Mouse (Mus musculus) adrenal gland, postnatal 10 days (tissue): ENCODE data around the gene M1ap. TPM values are rescaled to one million over a fixed set of nuclear protein-coding genes. Genes with fewer than 3 reads are reported as not detected.

Experiments used
- DNase-seq: peaks from one replicate; pipeline ENCODE4 v3.0.0; 2021; ENCODE audit warnings: mixed read lengths
- total RNA-seq, 2 experiments: library from RNA; stranded (reverse); gene quantifications; 2 replicates each; pipeline ENCODE4 v1.2.3; 2021

Gene M1ap
- total RNA-seq, 2 experiments from 2014 or later, result 0.36 to 0.39 TPM

GRCm38 (mm10) chr6:82939167-82939912 lies 7.4 kb upstream of the M1ap start, which contains the start of gene Sema4f:
TSS of gene Sema4f (minus strand) at chr6:82939769.
- peak; percentile 63 for DNase-seq

- no peak for DNase-seq
Observed at GRCm38 (mm10) chr6:82940765-82941164, 5.9 kb upstream of the M1ap start.

DNA sequence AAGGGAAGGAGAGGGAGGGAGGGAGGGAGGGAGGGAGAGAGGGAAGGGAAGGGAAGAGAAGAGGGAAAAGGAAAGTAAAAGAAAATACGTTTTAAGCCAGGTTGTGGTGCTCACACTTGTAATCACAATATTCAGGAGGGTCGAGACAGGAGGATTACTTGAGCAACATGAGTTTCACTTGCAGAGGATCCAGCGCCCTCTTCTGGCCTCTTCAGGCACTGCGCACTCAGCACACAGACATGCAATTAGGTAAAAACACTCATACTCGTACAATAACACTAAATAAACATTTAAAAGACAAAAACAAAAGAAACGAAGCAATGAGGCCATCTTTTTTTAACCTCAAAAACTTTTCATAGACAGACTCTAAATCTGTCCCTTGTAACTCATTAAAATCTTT lies 952 bp upstream of the M1ap start:
- DNase-seq, result no peak

DNA sequence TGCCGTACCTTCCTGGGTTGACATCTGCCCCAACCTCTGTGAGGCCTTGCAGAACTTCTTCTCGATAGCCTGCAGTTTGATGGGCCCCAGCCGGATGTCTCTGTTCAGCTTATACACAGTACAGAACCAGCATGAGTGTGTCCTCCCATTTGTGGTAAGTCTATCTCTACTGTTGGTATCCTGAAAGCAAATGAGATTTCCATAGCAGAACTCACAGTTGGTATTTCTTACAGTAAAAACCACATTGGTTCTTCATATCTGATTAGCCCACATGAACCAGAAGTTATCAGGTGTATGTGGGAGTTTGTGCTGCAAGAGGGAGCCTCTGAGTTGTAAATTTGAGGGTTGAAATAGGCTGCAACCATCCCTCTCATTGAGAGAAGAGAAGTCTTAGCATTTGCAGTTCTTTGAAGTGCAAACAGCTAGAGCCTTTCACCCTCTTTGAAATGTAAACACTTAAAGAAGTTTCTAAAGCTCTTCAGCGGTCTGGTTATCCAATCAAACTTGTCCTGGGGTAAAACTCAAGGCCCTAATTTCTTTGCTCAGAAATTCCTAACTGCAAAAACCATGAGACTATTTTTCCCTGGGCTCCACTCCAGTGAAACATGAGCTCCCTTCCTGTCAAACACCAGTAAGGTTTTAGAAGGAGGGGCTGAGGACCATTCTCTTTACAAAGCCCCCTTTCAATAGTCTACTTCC lies 10.0 kb downstream of the M1ap start:
- no peak for DNase-seq

DNA sequence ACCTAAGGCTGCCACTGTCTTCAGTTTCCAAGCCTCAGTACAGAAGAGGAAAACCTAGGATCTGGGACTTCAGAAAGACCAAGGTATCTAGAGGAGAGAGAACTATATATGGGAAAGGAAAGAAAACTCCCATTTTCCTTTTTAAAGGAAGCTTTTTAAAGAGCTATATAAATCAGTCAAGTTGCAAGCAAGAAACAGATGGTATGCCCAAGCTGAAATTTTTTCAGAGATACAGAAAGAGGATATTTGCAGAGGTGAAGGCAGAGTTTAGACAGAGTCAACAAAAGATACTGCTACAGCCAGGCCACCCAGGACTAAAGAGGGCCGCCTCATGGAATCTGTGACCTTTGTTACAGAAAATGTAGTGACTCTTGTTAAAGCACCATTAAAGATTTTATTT lies 15.0 kb downstream of the M1ap start:
- no peak for DNase-seq

DNA sequence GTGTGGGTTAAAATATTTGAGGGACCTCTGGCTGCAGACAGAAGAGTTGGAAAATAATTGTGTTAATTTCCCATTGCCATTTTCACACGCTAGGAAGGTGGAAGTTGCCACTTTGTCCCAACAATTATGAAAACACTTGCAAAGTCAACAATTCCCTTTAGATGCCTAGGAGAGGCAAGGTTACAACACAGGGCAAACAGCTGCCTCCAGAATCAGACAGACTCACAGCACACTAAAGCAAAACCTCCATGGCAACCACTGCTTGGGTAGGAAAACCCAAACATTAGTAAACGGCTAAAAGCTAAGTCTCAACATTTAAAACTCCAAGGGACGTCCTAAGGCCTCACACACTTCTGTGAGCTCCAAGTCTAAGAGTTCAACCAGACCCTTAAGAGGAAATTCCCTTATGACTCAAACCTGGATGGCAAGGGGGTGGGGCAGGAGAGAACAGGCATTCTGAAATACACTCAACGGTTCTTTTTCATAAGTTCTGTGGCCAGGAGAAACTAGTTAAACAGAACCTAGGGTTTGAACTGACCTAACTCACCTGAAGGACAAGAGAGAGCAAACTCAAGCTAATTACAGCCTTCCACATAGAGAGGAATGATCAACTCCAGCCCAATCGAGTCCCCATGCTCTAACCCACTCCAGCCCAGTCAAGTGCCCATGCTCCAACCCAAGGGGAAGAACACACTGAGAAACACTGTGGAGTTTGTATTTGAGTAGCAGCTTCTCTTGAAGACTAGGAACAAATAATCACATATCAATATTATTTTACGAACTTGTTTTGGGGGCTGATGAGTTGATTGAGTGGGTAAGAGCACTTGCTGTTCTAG lies 22.8 kb downstream of the M1ap start:
- DNase-seq, result no peak

- peak; percentile 67 for DNase-seq
Observed at GRCm38 (mm10) chr6:82971031-82971430, 24.3 kb downstream of the M1ap start.

- DNase-seq, result no peak
Observed at GRCm38 (mm10) chr6:82987411-82987971, 40.8 kb downstream of the M1ap start.

DNA sequence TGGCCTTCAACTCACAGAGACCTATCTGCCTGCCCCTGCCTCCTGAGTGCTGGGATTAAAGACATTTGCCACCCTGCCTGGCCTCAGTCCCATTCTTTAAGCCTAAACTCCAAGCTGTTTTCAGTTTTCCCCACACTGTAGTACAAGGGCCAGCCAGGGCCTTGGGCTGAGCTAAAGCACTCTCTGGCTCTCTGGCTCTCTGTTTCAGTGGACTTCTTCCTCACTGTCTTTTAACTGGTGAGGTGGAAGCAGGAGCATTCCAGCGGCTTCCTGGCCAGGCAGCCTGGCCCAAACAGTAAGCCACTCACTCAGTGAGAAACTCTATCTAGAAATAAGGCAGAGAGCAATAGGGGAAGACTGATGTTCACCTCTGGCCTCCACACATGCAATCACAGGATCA lies 47.0 kb downstream of the M1ap start:
- DNase-seq, result no peak

GRCm38 (mm10) chr6:82994372-82994771 lies 47.7 kb downstream of the M1ap start:
- DNase-seq, result no peak

DNA sequence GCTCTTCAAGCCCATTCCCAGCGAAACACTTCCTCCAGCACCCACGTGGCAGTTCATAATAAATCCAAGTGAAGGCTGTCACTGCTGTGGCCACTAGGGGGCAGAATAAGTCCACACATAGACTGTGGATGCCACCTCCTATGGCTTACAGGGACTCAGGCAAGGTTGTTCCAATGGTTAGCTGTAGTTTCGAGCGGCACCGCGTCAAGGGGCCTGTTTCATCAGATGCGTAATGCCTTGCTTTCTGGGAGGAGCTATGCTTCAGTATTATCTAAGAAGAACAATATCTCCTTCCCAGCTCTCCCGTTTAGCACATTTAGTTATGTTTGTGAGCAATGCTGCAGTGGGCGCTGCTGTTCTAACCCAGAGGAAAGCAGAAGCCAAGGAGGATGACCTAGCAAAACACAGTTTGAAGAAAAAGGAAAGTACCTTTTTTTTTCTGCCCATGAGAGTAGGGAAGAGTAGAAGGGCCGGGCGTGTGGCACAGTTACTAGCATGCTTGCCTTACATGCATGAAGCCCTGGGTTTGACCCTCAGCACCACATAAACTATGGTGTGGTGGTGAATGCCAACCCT lies 50.1 kb downstream of the M1ap start:
- peak; percentile 92 for DNase-seq

GRCm38 (mm10) chr6:82997511-82998102 lies 50.9 kb downstream of the M1ap start:
- peak; percentile 39 for DNase-seq

DNA sequence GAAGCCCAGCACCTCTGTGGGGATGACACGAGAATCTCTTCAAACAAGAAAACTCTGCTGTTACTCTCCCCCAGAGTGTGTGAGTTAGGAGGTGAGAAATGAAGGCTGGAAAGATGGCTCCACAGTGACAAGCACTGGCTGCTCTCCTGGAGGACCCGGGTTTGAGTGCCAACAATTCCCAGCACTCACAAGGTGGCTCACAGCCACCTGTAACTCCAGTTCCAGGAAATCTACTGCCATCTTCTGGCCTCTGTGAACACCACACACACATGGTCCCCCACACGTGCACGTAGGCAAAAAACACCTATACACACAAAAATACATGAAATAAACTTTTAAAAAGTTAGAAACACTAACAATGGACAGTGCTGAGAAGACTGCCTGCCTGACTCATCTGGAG lies 51.6 kb downstream of the M1ap start:
- no peak for DNase-seq

GRCm38 (mm10) chr6:82999986-83000385 lies 53.3 kb downstream of the M1ap start:
- DNase-seq, result peak; percentile 28

GRCm38 (mm10) chr6:83003082-83003481 lies 56.4 kb downstream of the M1ap start:
- DNase-seq, result no peak

- no peak for DNase-seq
Observed at GRCm38 (mm10) chr6:83003850-83004249, 57.1 kb downstream of the M1ap start.

- DNase-seq, result no peak
Observed at GRCm38 (mm10) chr6:83004309-83004708, 57.6 kb downstream of the M1ap start.

DNA sequence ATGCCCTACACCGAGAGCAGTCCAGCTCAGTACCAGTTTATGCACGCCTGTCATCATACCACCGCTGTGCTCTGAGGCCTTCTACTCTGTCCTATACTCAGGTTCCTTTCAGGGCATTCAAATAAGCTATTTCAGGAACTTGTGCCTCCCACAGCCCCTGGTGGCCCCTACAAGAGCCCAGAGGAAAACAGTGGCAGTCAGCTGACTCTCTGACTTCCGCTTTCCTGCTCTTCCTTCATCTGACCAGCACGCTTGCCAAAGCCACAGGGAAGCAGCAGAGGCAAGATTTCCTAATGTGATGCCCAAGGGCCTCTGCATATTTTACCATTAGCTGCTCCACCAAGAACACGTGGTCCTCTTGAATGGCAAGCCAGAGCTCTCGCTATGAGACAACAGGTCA lies 58.2 kb downstream of the M1ap start:
- DNase-seq, result peak; percentile 36

DNA sequence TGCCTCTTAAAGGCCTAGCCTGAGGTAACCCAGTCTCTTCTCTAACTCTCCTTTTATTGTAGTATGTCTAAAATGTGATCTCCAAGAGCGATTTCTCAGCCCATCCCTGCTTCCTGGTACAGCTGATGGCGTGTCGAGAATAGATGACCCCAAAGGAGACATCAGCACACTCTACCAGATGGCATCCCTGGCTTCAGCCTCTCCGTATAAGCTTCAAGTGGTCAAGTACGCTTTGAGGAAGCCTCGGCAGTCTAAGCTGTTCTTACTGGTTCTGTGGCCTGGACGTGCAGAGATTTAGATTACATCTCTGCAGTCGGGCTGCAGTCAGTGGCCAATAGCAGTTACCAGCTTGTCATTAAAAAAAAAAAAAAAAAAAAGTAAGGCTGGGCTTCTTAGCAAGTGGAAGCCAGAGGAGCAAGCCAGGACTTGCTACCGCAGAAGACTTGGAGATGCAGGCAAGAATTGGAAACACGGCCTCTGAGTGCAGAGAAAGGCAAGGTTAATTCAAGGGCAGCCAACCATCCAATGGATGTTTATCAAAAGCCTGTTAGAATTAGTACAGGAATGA lies 58.8 kb downstream of the M1ap start:
- no peak for DNase-seq

GRCm38 (mm10) chr6:83006114-83006513 lies 59.4 kb downstream of the M1ap start:
- no peak for DNase-seq

DNA sequence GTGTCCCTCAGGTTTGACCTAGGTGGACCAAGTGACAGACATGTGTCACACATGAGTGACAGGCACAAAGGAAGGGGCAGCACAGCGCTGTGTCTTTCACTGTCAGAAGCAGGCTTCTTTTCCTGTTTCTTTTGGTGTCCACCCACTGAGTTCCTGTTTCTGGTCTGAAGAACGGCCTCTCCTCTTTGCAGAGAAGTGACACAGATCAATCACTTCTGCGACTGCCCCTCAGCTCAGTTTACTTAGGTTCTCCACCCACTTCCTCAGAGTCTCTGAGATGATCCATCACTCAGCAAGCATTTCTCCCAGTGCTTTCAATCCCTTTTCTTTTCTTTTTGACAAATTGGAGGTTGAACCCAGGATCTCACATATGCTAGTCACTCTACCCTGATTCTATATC lies 62.0 kb downstream of the M1ap start:
- DNase-seq, result no peak
